Mouse (Mus musculus) cerebellum, adult 11 months (tissue): ENCODE measurements at regions not wholly inside any gene's neighbourhood (a gene's known extent, or its start where the extent isn't known, plus 50 kb on each side); places are given as distances from the start of the nearest gene placed in this dataset.

Experiments
- DNase-seq: peaks from one replicate; pipeline ENCODE4 v3.0.0; 2022

- DNase-seq = no peak
These were observed 148.3 kb upstream of the Irx5 start for GRCm38 (mm10) chr8:92209081-92209480.

GRCm38 (mm10) chr8:92195635-92196034, 161.8 kb upstream of the Irx5 start:
- DNase-seq = no peak

- DNase-seq = no peak
These were observed 163.4 kb upstream of the Irx5 start for GRCm38 (mm10) chr8:92194065-92194464.

GRCm38 (mm10) chr8:92190261-92191025, 167.0 kb upstream of the Irx5 start:
- no peak for DNase-seq

GRCm38 (mm10) chr8:92183331-92183730, 174.1 kb upstream of the Irx5 start:
- no peak for DNase-seq

- no peak for DNase-seq
These were observed 176.8 kb upstream of the Irx5 start for GRCm38 (mm10) chr8:92180651-92181050.

GRCm38 (mm10) chr8:92179327-92179726, 178.1 kb upstream of the Irx5 start:
- DNase-seq = no peak

- DNase-seq = no peak
These were observed 181.3 kb upstream of the Irx5 start for GRCm38 (mm10) chr8:92176101-92176500.

- no peak for DNase-seq
These were observed 183.3 kb upstream of the Irx5 start for GRCm38 (mm10) chr8:92174106-92174505.

GRCm38 (mm10) chr8:92171578-92171977, 185.8 kb upstream of the Irx5 start:
- DNase-seq = no peak

GRCm38 (mm10) chr8:92167340-92167783, 190.1 kb upstream of the Irx5 start:
- no peak for DNase-seq

- no peak for DNase-seq
These were observed 192.1 kb upstream of the Irx5 start for GRCm38 (mm10) chr8:92165306-92165705.

- no peak for DNase-seq
These were observed 192.9 kb upstream of the Irx5 start for GRCm38 (mm10) chr8:92164496-92164895.

GRCm38 (mm10) chr8:92161002-92161401, 196.4 kb upstream of the Irx5 start:
- no peak for DNase-seq

- DNase-seq = no peak
These were observed 199.2 kb upstream of the Irx5 start for GRCm38 (mm10) chr8:92158219-92158618.

- no peak for DNase-seq
These were observed 204.9 kb upstream of the Irx5 start for GRCm38 (mm10) chr8:92152478-92152877.

GRCm38 (mm10) chr8:92147672-92148071, 209.8 kb upstream of the Irx5 start:
- no peak for DNase-seq

GRCm38 (mm10) chr8:92137091-92137882, 220.1 kb upstream of the Irx5 start:
- DNase-seq = no peak

- no peak for DNase-seq
These were observed 221.0 kb upstream of the Irx5 start for GRCm38 (mm10) chr8:92136413-92136812.

- no peak for DNase-seq
These were observed 223.0 kb upstream of the Irx5 start for GRCm38 (mm10) chr8:92134434-92134833.

- DNase-seq = peak; percentile 9
These were observed 223.7 kb upstream of the Irx5 start for GRCm38 (mm10) chr8:92133484-92134406.

GRCm38 (mm10) chr8:92132949-92133348, 224.5 kb upstream of the Irx5 start:
- DNase-seq = no peak

GRCm38 (mm10) chr8:92132526-92132925, 224.9 kb upstream of the Irx5 start:
- no peak for DNase-seq
